Mouse (Mus musculus): ENCODE measurements around the gene Syngap1.

DNA sequence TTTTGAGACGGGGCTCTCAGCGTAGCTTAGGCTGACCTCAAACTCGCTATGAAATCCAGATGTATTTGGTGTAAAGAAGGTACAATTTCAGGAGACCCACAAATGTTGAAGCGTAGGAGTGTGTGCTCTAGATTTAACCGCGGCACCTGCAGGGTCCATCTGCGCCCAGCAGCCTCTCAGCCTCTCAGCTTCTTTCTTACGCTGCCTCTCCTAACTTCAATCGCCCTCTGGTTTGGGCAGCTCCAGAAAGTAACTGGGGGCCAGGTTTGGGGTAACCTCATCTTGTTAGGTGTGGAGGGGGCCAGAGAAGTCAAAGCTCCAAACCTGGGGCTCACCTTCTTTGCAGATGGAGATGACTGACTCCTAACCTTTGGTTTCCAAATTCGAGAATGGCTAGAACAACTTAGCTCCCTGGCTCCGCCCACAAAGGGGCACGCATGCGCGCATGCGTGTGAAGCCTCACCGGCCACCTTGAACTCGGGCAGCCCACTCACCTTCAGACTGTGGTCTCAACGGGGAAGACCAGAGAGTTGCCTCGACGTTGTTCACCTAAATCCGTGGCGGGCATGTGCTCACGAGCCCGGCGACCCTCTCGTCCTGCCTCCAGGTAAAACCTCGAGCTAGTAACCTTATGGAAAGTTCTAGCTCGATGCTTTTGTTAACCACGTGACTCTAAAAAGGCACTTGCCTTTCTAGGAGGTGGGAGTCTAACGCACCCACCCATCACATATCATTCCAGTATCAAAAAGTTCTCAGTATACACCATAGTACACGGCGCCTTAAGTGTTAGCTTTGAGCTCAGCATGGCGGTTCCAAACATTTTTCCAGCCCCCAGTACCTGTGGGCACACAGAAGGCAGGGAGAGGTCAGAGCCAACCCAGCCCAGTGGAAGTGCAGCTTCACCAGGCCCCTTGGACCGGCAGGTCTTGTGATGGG is 76.8 kb downstream of the Syngap1 start:
- no peak for TF ChIP-seq CTCF (IDR thresholded peaks at IDR 0.05; ENCODE audit: extremely low read depth, insufficient read depth, insufficient read length, insufficient replicate concordance)
- TF ChIP-seq POLR2A (IDR thresholded peaks at IDR 0.05; ENCODE audit: low read depth, low read length): no peak
